Comparison of ENCODE assay signal across 21 mouse cellular contexts in genomic region chr9:15523646-15524045, GRCm38 (mm10). TPM values are rescaled to one million over a fixed set of nuclear protein-coding genes. Genes with fewer than 3 reads are reported as not detected.
DNase-seq lines count a peak whose midpoint lies in the region; ATAC-seq and TF ChIP-seq lines count a peak whose summit lies in the region.
"Had no signal": no experiment of that assay in that cellular context is flagged by ENCODE, and none has a peak within 500 bp of the region (broad histone marks: within the 10 kb centered on the region; RNA-seq: fewer than 3 reads in every experiment).

No protein-coding gene starts in this region.

- no peak overlapping the region for H3K27ac ChIP-seq in forebrain, postnatal 0 days (ENCODE audit: low read depth, low read length)
- H3K27ac ChIP-seq in forebrain, embryonic 13.5 days: no peak overlapping the region
- H3K27ac ChIP-seq in heart, embryonic 12.5 days (ENCODE audit: poor library complexity, severe bottlenecking): 0 out of 2 replicates have a peak overlapping the region, but pooled peaks have one; percentile 6
- H3K27ac ChIP-seq: embryonic facial prominence, embryonic 10.5 days; heart, embryonic 15.5 days; hindbrain, embryonic 15.5 days had no signal

- 87% methylated on average over 6 of the region's 6 CpGs for WGBS in forebrain, postnatal 0 days
- WGBS in forebrain, embryonic 13.5 days: 96% methylated on average over 6 of the region's 6 CpGs
- 85% methylated on average over 6 of the region's 6 CpGs for WGBS in heart, embryonic 12.5 days

- no peak for TF ChIP-seq CTCF in forebrain, postnatal 0 days (IDR thresholded peaks at IDR 0.05; ENCODE audit: low read depth)

- intact Hi-C loops in heart, postnatal 14 days (cut with DNase I): no loop called here

- H3K4me1 ChIP-seq in forebrain, postnatal 0 days (ENCODE audit: insufficient read depth): no peaks in the 10 kb centered on the region; the same call in 1 of the 2 replicates
- H3K4me1 ChIP-seq in forebrain, embryonic 13.5 days: peaks cover 4% of the 10 kb centered on the region; the same call in 1 of the 2 replicates
- H3K4me1 ChIP-seq in heart, embryonic 12.5 days (replicated peaks): peaks cover 62% of the 10 kb centered on the region

- H3K9me3 ChIP-seq in forebrain, postnatal 0 days (ENCODE audit: low read length): no peaks in the 10 kb centered on the region
- no peaks in the 10 kb centered on the region for H3K9me3 ChIP-seq in forebrain, embryonic 13.5 days (replicated peaks)
- H3K9me3 ChIP-seq in heart, embryonic 12.5 days (replicated peaks): no peaks in the 10 kb centered on the region
- H3K9me3 ChIP-seq: embryonic facial prominence, embryonic 10.5 days; G1E; heart, embryonic 15.5 days; hindbrain, embryonic 15.5 days had no signal

- no peaks in the 10 kb centered on the region for H3K36me3 ChIP-seq in forebrain, postnatal 0 days (ENCODE audit: insufficient read depth)
- no peaks in the 10 kb centered on the region for H3K36me3 ChIP-seq in forebrain, embryonic 13.5 days (ENCODE audit: poor library complexity, severe bottlenecking)
- no peaks in the 10 kb centered on the region for H3K36me3 ChIP-seq in heart, embryonic 12.5 days
- H3K36me3 ChIP-seq: G1E; heart, embryonic 15.5 days; hindbrain, embryonic 15.5 days had no signal

- DNase-seq in adrenal gland, adult (ENCODE audit: inconsistent age in 2 of 2, low spot score in 1 of 2): peak; percentile 61 to 81
- no peak for DNase-seq in adrenal gland, adult 8-10 months
- no peak for DNase-seq in forebrain, postnatal 0 days
- no peak for DNase-seq in heart, postnatal 14 days
- peak; percentile 8 for DNase-seq in NIH3T3 (ENCODE audit: low read depth)
- no peak for DNase-seq in kidney, adult 8-10 months
- DNase-seq: B cell, adult 2 months; cerebellum, adult 18-20 months; cerebellum, adult 9-11 months; cerebellum, postnatal 36 days; gastrocnemius, postnatal 14 days; kidney, adult 9 months had no signal

- H3K27me3 ChIP-seq in forebrain, postnatal 0 days (ENCODE audit: insufficient read depth, low read length): no peaks in the 10 kb centered on the region
- no peaks in the 10 kb centered on the region for H3K27me3 ChIP-seq in forebrain, embryonic 13.5 days
- no peaks in the 10 kb centered on the region for H3K27me3 ChIP-seq in heart, embryonic 12.5 days (replicated peaks)
- H3K27me3 ChIP-seq: heart, embryonic 15.5 days; hindbrain, embryonic 15.5 days had no signal

- peak overlapping the region; percentile 7; the same call in 1 of the 2 replicates for H3K9ac ChIP-seq in forebrain, postnatal 0 days
- H3K9ac ChIP-seq in forebrain, embryonic 13.5 days: no peak overlapping the region
- H3K9ac ChIP-seq in heart, embryonic 12.5 days: no peak overlapping the region
- H3K9ac ChIP-seq: heart, embryonic 15.5 days; hindbrain, embryonic 15.5 days had no signal

- H3K4me3 ChIP-seq in forebrain, postnatal 0 days (ENCODE audit: low read depth, low read length): no peak overlapping the region
- no peak overlapping the region for H3K4me3 ChIP-seq in forebrain, embryonic 13.5 days
- H3K4me3 ChIP-seq in heart, embryonic 12.5 days: no peak overlapping the region
- H3K4me3 ChIP-seq: embryonic facial prominence, embryonic 10.5 days; heart, embryonic 15.5 days; hindbrain, embryonic 15.5 days had no signal

- H3K4me2 ChIP-seq in forebrain, postnatal 0 days (ENCODE audit: low read depth): no peak overlapping the region
- H3K4me2 ChIP-seq in forebrain, embryonic 13.5 days: no peak overlapping the region
- H3K4me2 ChIP-seq in heart, embryonic 12.5 days: no peak overlapping the region
- H3K4me2 ChIP-seq: heart, embryonic 15.5 days; hindbrain, embryonic 15.5 days had no signal

- no peak for ATAC-seq in forebrain, postnatal 0 days
- ATAC-seq in forebrain, embryonic 13.5 days: no peak
- ATAC-seq in heart, embryonic 12.5 days (ENCODE audit: insufficient number of reproducible peaks, low FRiP score): no peak
- ATAC-seq: CD4-positive, CD25-positive, alpha-beta regulatory T cell, adult 4 months; forebrain, embryonic 14.5 days; intestine, embryonic 16.5 days had no signal

RNA-seq across cellular contexts. Expression of gene Smco4, which starts 30.4 kb away (rescaled TPM):
- 10 to 100 TPM; 26.9 to 37.0 (median 28.7) TPM for total RNA-seq in adrenal gland, adult 8-10 months (2022)
- 3.2 and 4.4 TPM in 2 replicates for total RNA-seq in forebrain, postnatal 0 days (2014; rRNA removed)
- 0.20 and 0.64 TPM in 2 replicates for polyA plus RNA-seq in forebrain, postnatal 0 days (2015; fragmentation: Nextera tagmentation; extraction: Ambion mirVana)
- 1.6 and 2.8 TPM in 2 replicates for polyA plus RNA-seq in forebrain, embryonic 13.5 days (2015; fragmentation: Nextera tagmentation; extraction: Ambion mirVana)
- 0.91 and 1.9 TPM in 2 replicates for polyA plus RNA-seq in heart, embryonic 12.5 days (2016; fragmentation: Nextera tagmentation; extraction: Ambion mirVana)
- total RNA-seq in heart, postnatal 14 days (2021): 10 to 100 TPM; 20.7 to 21.2 TPM
- polyA plus RNA-seq: G1E had no signal

Comparison
In these comparisons a context has a peak if more than half of its experiments do, and no peak if none do; other contexts are left out.
1. DNase-seq: peak in adrenal gland, adult (2 of 2) and NIH3T3 (single experiment); none in adrenal gland, adult 8-10 months (single experiment), forebrain, postnatal 0 days (single experiment), heart, postnatal 14 days (0 of 2) and kidney, adult 8-10 months (0 of 2).